Mouse (Mus musculus): Measurements from ENCODE around the gene Proser1. TPM values are rescaled to one million over a fixed set of nuclear protein-coding genes. Genes with fewer than 3 reads are reported as not detected.

Proser1 gene
- polyA plus RNA-seq, 3 experiments from 2014 or later = 8.9 to 10.9 (median 10.3) TPM

Other genes with a start within 250 kb of the Proser1 start
- gene Nhlrc3, start 334 bp upstream of the Proser1 start, polyA plus RNA-seq (2017; shearing (Covaris generic)) = 10 to 100 TPM; 11.8 to 16.1 (median 13.2) TPM
- not detected for gene Stoml3, start 25.0 kb downstream of the Proser1 start, polyA plus RNA-seq (2017; shearing (Covaris generic))
- gene Frem2, start 193.7 kb downstream of the Proser1 start, polyA plus RNA-seq (2017; shearing (Covaris generic)) = not detected